Mouse (Mus musculus): Measurements from ENCODE around the gene Tbc1d8b. TPM values are rescaled to one million over a fixed set of nuclear protein-coding genes. Genes with fewer than 3 reads are reported as not detected.

Gene Tbc1d8b
- polyA plus RNA-seq (2015; fragmentation: Nextera tagmentation; extraction: Ambion mirVana) = 1.4 and 2.0 TPM in 2 replicates

GRCm38 (mm10) chrX:139684775-139685695 is at the start of gene Tbc1d8b:
Gene Tbc1d8b (plus strand): TSS chrX:139684996.

GRCm38 (mm10) chrX:139714381-139714780 is 29.6 kb downstream of the Tbc1d8b start, which contains the start of gene Gm15013:
Gene Gm15013 (minus strand): TSS chrX:139714481.

GRCm38 (mm10) chrX:139782278-139783044 is 97.7 kb downstream of the Tbc1d8b start, which contains the start of gene Ripply1:
Gene Ripply1 (minus strand): TSS chrX:139782353.

GRCm38 (mm10) chrX:139800406-139800878 is 115.6 kb downstream of the Tbc1d8b start, which contains the start of gene Cldn2:
Gene Cldn2 (plus strand): TSS chrX:139800828.

Other genes with a start within 250 kb of the Tbc1d8b start
- 1.6 and 1.7 TPM in 2 replicates for gene D330045A20Rik, start 204.6 kb upstream of the Tbc1d8b start, polyA plus RNA-seq (2015; fragmentation: Nextera tagmentation; extraction: Ambion mirVana)
- gene Rnf128, start 121.7 kb upstream of the Tbc1d8b start, polyA plus RNA-seq (2015; fragmentation: Nextera tagmentation; extraction: Ambion mirVana) = 25.0 and 50.4 TPM in 2 replicates
- gene Gm15013, start 29.5 kb downstream of the Tbc1d8b start, polyA plus RNA-seq (2015; fragmentation: Nextera tagmentation; extraction: Ambion mirVana) = not detected in 2 replicates
- not detected in 2 replicates for gene Ripply1, start 97.4 kb downstream of the Tbc1d8b start, polyA plus RNA-seq (2015; fragmentation: Nextera tagmentation; extraction: Ambion mirVana)
- gene Cldn2, start 115.8 kb downstream of the Tbc1d8b start, polyA plus RNA-seq (2015; fragmentation: Nextera tagmentation; extraction: Ambion mirVana) = 0.77 and 0.84 TPM in 2 replicates
- gene Morc4, start 186.7 kb downstream of the Tbc1d8b start, polyA plus RNA-seq (2015; fragmentation: Nextera tagmentation; extraction: Ambion mirVana) = 4.7 TPM in 2 replicates

Data from adrenal gland, postnatal 0 days (tissue).